Mouse (Mus musculus) midbrain, embryonic 15.5 days (tissue): ENCODE measurements at regions not wholly inside any gene's neighbourhood (a gene's known extent, or its start where the extent isn't known, plus 50 kb on each side); places are given as distances from the start of the nearest gene placed in this dataset.

ENCODE experiments used
- ATAC-seq: fragments of 200-750 bp; cut with Nextera tagmentation; replicated peaks from 2 replicates; pipeline ENCODE4 v1.8.0; 2017; ENCODE audit warnings: moderate TSS enrichment
- H3K27ac ChIP-seq: fragments of 300-500 bp; sonication (generic); 2 replicates; pipeline ENCODE4 v1.5.1; 2015; ENCODE audit warnings: mild to moderate bottlenecking, inconsistent platforms
- H3K27me3 ChIP-seq: fragments of 300-500 bp; sonication (generic); replicated peaks from 2 replicates; pipeline ENCODE4 v1.6.1; 2015; ENCODE audit warnings: inconsistent platforms
- H3K36me3 ChIP-seq: fragments of 300-500 bp; sonication (generic); replicated peaks from 2 replicates; pipeline ENCODE4 v1.6.1; 2015; ENCODE audit warnings: inconsistent platforms
- H3K4me1 ChIP-seq: fragments of 300-500 bp; sonication (generic); 2 replicates; pipeline ENCODE4 v1.6.1; 2015; ENCODE audit warnings: inconsistent platforms
- H3K4me2 ChIP-seq: fragments of 300-500 bp; sonication (generic); 2 replicates; pipeline ENCODE4 v1.6.1; 2015; ENCODE audit warnings: inconsistent platforms, mild to moderate bottlenecking, moderate library complexity
- H3K4me3 ChIP-seq: fragments of 300-500 bp; sonication (generic); 2 replicates; pipeline ENCODE4 v1.5.1; 2015; ENCODE audit warnings: mild to moderate bottlenecking, inconsistent platforms
- H3K9ac ChIP-seq: fragments of 300-500 bp; sonication (generic); 2 replicates; pipeline ENCODE4 v1.6.1; 2015; ENCODE audit warnings: mild to moderate bottlenecking, inconsistent platforms
- H3K9me3 ChIP-seq: fragments of 300-500 bp; sonication (generic); 2 replicates; pipeline ENCODE4 v1.6.1; 2016; ENCODE audit warnings: inconsistent platforms
- WGBS: fragments of 180-500 bp; shearing (Covaris S2); methylation state at CpG from one replicate; pipeline ENCODE4 v1.1.7; 2015; ENCODE audit warnings: mixed read lengths; 5-methylcytosine and 5-hydroxymethylcytosine counted together

DNA sequence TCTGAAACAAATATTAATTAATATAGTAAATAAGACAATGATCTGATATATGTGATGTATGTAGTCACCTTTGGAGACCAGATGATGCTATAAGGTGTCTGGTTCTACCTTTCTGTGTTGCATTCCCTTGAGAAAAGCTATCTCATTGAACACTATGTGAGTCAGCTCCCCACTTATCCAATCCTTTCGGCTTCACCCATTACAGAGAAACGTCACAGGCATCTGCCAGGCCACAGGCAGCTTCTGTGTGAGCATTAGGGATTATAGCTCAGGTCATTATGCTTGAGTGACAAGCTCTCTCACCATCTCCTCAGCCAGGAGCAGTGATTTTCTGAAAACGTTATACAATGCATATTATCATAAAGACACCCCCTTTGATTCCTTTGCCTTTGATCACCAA, 276.7 kb upstream of the Cntnap5b start:
- Histone ChIP-seq H3K27ac (no peak overlapping the region), H3K36me3 (no peaks in the 10 kb centered on the region), H3K4me3 (no peak overlapping the region), H3K27me3 (no peaks in the 10 kb centered on the region), H3K4me2 (no peak overlapping the region), H3K9me3 (no peaks in the 10 kb centered on the region), H3K9ac (no peak overlapping the region), H3K4me1 (no peaks in the 10 kb centered on the region)
- ATAC-seq = peak; percentile 54; the same call in 1 of the 2 replicates
- 17% methylated on average over 3 of the region's 3 CpGs for WGBS

- no peaks in the 10 kb centered on the region for H3K4me1 ChIP-seq
- H3K4me3 ChIP-seq = no peak overlapping the region
- H3K9ac ChIP-seq = no peak overlapping the region
- no peak overlapping the region for H3K4me2 ChIP-seq
- no peak for ATAC-seq
- H3K9me3 ChIP-seq = no peaks in the 10 kb centered on the region
- no peaks in the 10 kb centered on the region for H3K27me3 ChIP-seq
- 88% methylated on average over 3 of the region's 3 CpGs for WGBS
- no peak overlapping the region for H3K27ac ChIP-seq
- H3K36me3 ChIP-seq = no peaks in the 10 kb centered on the region
Measured at GRCm38 (mm10) chr1:99497457-99497856, 275.1 kb upstream of the Cntnap5b start.
